Mouse (Mus musculus) kidney, adult 8-10 months (tissue): ENCODE measurements around the gene Fbxo31.

Experiments used
- DNase-seq, 2 experiments: peaks; one replicate each; pipeline ENCODE4 v3.0.0; 2022

Fbxo31 gene

DNA sequence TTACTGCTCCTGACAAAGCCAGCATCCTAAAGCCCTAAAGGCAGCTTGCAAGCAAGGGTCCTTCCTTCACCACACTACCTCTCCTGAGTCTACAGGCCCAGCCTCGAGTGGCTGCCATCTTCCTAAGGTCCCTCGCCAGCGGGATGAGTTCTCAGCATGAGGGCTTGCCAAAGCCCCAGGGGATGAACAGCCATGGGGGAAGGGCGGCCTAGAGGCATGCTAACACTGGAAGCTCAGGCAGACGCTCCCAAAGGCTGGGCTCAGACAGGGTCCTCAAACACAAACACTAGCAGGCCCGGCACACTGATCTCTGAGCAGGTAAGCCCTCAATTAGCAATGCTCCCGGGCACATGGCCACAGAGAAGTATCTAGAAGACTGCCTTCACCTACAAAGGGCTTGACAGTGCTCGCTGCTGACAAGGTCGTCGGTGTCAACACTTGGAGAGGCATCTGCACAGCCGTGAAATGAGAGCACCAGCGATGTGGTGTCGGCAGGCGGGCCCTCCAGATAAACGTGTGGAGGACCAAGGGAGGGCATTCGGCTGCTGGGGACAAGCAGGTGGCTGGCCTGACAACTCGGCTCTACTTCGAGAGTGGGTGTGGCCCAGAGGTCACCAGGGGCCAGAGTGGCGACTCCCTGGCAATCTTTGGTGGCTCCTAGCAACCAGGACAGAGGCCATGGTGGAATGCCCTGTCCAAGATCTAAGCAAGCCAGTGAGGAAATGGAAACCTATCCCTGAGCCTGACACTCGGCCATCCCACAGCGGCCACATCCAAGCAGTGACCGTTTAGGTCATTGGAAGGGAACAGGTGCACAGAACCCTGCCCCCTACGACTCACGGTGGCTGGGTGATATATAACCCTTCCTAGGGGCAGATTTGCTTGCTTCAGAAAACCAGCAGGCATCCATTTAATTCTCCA lies 27.3 kb downstream of the Fbxo31 start:
- DNase-seq = no peak

GRCm38 (mm10) chr8:121550056-121550455 lies 28.6 kb downstream of the Fbxo31 start:
- no peak for DNase-seq

DNA sequence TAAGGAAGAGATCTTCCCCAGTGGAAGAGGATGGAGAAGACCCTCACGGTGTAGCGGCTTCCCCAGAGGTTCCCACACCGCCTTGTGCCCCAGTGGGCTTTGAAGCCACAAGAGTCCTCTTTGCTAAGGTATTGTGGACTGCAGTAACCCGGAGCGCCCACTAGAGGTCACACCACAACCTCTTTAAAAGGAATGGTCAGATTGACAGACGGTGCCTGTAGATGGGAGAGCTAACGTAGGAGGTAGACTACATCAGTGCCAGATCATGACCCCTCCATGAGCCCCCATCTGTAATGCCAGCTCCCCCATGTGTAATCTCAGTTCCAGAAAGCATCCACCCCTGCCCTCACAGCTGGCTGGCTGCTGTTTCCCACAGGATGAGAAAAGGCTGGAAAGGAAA lies 31.5 kb downstream of the Fbxo31 start:
- peak; percentile 40 to 79 for DNase-seq

- no peak for DNase-seq
Measured at GRCm38 (mm10) chr8:121544936-121545335, 33.7 kb downstream of the Fbxo31 start.

- DNase-seq = no peak
Measured at GRCm38 (mm10) chr8:121544276-121544785, 34.3 kb downstream of the Fbxo31 start, which contains the start of gene 1700018B08Rik. Gene 1700018B08Rik, minus strand, starts transcription at chr8:121544320.

- no peak for DNase-seq
Measured at GRCm38 (mm10) chr8:121542901-121543300, 35.7 kb downstream of the Fbxo31 start.

- no peak for DNase-seq
Measured at GRCm38 (mm10) chr8:121541862-121542261, 36.7 kb downstream of the Fbxo31 start.

- DNase-seq = peak in 1 of 2 experiments; percentile 24
Measured at GRCm38 (mm10) chr8:121532381-121532780, 46.2 kb downstream of the Fbxo31 start.

DNA sequence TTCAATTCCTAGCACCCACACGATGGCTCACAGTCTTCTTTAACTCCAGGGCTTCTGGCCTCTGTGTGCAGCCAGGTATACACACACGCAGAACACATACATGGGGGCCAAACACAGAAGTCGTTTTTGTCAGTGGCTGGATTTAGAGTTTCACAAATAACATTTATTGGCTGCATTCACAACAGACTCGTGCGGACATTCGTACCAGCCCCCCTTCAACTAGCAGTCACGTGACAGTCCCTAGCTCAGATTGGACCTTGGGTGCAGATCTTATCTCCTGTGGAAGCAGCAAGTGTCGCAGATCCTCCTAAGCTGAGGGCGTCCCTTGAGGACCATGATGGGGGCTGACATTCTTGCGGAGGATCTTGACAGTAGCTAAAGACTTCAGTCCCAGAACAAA lies 48.0 kb downstream of the Fbxo31 start:
- no peak for DNase-seq

GRCm38 (mm10) chr8:121528790-121529189 lies 49.8 kb downstream of the Fbxo31 start:
- DNase-seq = no peak

DNA sequence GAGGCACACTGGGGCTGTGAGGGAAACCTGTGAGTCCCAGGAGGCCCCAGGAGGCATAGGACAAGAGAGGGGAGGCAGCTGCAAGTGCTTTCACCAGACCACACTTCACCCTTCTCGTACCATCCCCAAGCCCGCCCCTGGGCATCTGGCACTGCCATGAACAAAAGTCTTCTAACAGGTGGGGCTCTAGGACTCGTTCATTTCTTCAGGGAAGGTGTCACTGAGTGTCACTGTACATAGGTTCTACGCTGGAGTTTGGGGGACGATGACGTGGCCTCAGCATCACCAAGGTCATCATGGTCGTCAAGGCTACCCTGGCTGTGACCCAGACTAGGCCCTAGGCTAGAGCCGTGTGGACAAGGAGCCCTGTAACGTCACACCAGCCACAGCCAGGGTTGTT lies 50.9 kb downstream of the Fbxo31 start:
- no peak for DNase-seq

DNA sequence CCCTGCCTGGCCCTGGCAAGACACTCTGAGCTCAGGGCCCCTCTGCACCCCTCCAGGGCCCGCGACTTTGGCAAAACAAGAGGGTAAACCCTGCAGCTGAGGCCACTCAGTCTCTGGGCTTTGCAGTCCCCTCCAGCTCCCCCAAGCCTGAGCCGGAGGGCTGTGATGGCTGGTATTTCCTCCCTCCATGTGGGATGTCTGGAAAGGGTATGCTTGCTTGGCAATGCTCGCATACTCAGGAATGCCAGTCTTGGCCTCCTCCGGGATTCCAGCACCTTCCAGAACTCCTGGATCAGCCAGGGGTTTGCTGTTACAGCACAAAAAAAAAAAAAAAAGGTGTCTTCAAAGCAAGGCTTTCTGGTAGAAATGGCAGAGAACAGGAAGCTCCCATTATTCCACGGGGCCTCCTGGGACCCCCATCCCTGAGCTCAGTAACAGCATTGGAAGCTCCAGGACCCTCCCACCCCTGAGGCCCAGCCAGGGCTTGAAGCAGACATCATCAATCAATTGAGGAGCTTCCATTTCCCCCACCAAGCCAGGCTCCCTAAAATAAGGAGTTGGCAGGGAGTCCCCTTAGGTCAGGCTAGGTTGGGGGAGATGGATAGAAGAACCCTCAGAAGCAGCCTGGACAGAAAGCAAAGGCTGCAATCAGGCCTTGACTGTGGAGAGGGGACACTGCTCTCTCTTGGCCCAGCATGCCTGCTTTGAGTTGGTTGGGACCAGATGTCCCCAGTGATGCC lies 51.6 kb downstream of the Fbxo31 start:
- no peak for DNase-seq

DNA sequence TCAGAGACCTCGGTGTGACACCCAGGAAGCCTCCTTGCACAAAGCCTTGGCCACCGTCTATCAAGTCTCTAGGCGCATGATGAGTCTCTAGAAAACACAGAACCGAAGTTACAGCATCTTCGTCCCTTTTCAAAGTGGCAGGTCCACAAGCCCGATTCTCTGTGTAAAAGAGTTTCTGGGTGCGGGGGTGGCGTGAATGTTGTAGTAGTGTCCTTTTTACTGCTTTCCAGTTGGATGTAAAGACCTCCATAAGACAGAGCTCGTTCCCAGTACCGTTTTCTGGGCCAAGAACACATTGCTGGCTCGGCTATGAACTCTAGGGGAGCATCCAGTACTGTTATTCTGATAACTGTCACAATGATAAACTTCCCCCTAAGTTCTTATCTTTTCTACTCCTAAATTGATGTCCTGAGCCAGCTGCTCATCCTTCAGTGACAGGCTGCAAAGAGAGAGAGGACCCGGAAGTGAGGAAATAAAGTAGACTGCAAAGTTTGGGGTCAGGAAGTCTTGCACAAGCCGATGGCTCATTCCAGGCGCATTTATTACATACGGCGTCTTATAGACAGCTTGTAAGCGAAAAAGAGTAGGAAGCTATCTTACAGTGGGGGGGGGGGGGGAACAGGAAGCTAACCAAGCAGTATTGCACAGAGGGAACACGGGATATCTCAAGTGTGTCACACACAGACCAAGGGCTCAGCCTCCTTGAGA lies 53.3 kb downstream of the Fbxo31 start:
- no peak for DNase-seq

GRCm38 (mm10) chr8:121513429-121513828 lies 65.2 kb downstream of the Fbxo31 start:
- DNase-seq = peak; percentile 42 to 83

DNA sequence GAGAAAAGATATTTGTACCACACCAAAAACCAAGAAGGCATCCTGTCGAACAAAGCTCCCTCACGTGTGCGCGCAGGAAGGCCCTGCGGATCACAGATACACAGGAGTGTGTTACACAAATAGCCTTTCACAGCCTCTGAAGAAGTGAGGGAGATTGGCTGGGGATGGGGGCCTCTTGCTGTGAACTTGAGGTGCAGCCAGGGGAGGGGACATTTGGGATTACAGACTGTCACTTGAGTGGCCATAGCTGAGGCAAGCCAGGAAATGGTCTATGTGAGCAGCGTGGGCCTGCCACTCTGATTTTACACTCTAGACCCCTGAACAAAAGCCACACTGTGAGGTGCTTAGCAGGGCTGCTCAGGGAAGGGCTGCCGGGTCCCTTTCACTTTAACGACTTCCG lies 66.9 kb downstream of the Fbxo31 start:
- no peak for DNase-seq
